Mouse (Mus musculus) forebrain, embryonic 14.5 days (tissue): ENCODE data around the gene Ccdc148. TPM values are rescaled to one million over a fixed set of nuclear protein-coding genes. Genes with fewer than 3 reads are reported as not detected.

Experiments used
- ATAC-seq: fragments of 200-750 bp; cut with Nextera tagmentation; 2 replicates; pipeline ENCODE4 v1.8.0; 2017; ENCODE audit warnings: mild to moderate bottlenecking, moderate library complexity
- DNase-seq: peaks from one replicate; pipeline ENCODE4 v3.0.0-alpha.2; 2015; ENCODE audit warnings: low spot score
- H3K27ac ChIP-seq: fragments of 300-500 bp; sonication (generic); 2 replicates; pipeline ENCODE4 v1.5.1; 2014; ENCODE audit warnings: low read depth, mild to moderate bottlenecking, control low read depth, low read length, moderate library complexity
- H3K27me3 ChIP-seq: fragments of 300-500 bp; sonication (generic); replicated peaks from 2 replicates; pipeline ENCODE4 v1.6.1; 2014; ENCODE audit warnings: low read length, control low read depth, mixed read lengths; ENCODE audit not compliant: control insufficient read depth, insufficient read depth
- H3K36me3 ChIP-seq: fragments of 300-500 bp; sonication (generic); 2 replicates; pipeline ENCODE4 v1.6.1; 2014; ENCODE audit warnings: low read length, control low read depth; ENCODE audit not compliant: control insufficient read depth, insufficient read depth
- H3K4me1 ChIP-seq: fragments of 300-500 bp; sonication (generic); 2 replicates; pipeline ENCODE4 v1.6.1; 2014; ENCODE audit warnings: antibody characterized with exemption, low read length, control low read depth; ENCODE audit not compliant: control insufficient read depth, insufficient read depth
- H3K4me2 ChIP-seq: fragments of 300-500 bp; sonication (generic); 2 replicates; pipeline ENCODE4 v1.6.1; 2014; ENCODE audit warnings: mild to moderate bottlenecking, control low read depth, low read length
- H3K4me3 ChIP-seq: fragments of 300-500 bp; sonication (generic); 2 replicates; pipeline ENCODE4 v1.5.1; 2014; ENCODE audit warnings: low read depth, low read length, control low read depth
- H3K9ac ChIP-seq: fragments of 300-500 bp; sonication (generic); 2 replicates; pipeline ENCODE4 v1.6.1; 2014; ENCODE audit warnings: mild to moderate bottlenecking, low read length, control low read depth, moderate library complexity
- H3K9me3 ChIP-seq: fragments of 300-500 bp; sonication (generic); replicated peaks from 2 replicates; pipeline ENCODE4 v1.6.1; 2016; ENCODE audit warnings: low read length, control low read depth, mixed read lengths; ENCODE audit not compliant: control insufficient read depth
- WGBS: fragments of 180-500 bp; shearing (Covaris S2); extraction: QIAGEN DNeasy Blood & Tissue Kit; methylation state at CpG from one replicate; pipeline ENCODE4 v1.1.7; 2014; 5-methylcytosine and 5-hydroxymethylcytosine counted together
- polyA plus RNA-seq: library from polyadenylated mRNA; unstranded; fragments of >200 nt; fragmentation: Nextera tagmentation; extraction: Ambion mirVana; gene quantifications from 2 replicates; pipeline ENCODE4 v1.2.1, GENCODE M21; 2014

The Ccdc148 gene
- polyA plus RNA-seq, 1 experiment from 2014 or later: 1.8 TPM

DNA sequence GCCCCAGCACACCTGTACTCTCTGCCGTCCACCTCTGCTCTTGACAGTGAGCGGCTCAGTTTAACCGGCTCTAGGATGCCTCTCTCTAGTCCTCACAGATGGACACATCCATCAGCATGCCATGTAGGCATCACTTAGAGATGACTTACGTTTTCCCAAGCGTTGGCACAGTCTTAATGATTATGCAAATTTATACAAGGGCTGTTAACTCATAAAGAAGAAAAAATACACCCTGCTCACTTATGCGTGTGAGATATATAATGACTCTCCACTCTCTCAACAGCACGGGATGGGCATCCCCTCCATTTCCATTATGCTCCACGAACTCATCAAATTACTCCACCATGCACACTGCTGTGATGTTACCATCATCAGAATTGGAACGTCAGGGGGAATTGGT, 386.6 kb downstream of the Ccdc148 start:
- Histone ChIP-seq H3K9ac (no peak overlapping the region), H3K27ac (no peak overlapping the region)
- 52% methylated on average over 9 of the region's 9 CpGs for WGBS

More for the DNA sequence above, 386.6 kb downstream of the Ccdc148 start:
- H3K9me3 ChIP-seq: no peaks in the 10 kb centered on the region
- no peak overlapping the region for H3K4me3 ChIP-seq
- ATAC-seq (peak; percentile 82), DNase-seq (peak; percentile 34)
- no peaks in the 10 kb centered on the region for H3K4me1 ChIP-seq
- H3K36me3 ChIP-seq: no peaks in the 10 kb centered on the region
- H3K4me2 ChIP-seq: no peak overlapping the region
- no peaks in the 10 kb centered on the region for H3K27me3 ChIP-seq

Other genes with a start within 250 kb of the Ccdc148 start
- gene Pkp4, start 167 bp upstream of the Ccdc148 start, polyA plus RNA-seq: 24.6 and 25.7 TPM in 2 replicates